24 mouse cellular contexts compared by ENCODE assay signal in genomic region chr2:111182068-111182467, GRCm38 (mm10). TPM values are rescaled to one million over a fixed set of nuclear protein-coding genes. Genes with fewer than 3 reads are reported as not detected.
"Had no signal": no experiment of that assay in that cellular context is flagged by ENCODE, and none has a peak within 500 bp of the region (broad histone marks: within the 10 kb centered on the region; RNA-seq: fewer than 3 reads in every experiment).

No protein-coding gene starts in this region.

- H3K27ac ChIP-seq: midbrain, embryonic 10.5 days; neural tube, embryonic 13.5 days; neural tube, embryonic 15.5 days had no signal

- H3K27me3 ChIP-seq: neural tube, embryonic 13.5 days; neural tube, embryonic 15.5 days had no signal

- H3K9ac ChIP-seq: lung, embryonic 14.5 days; neural tube, embryonic 13.5 days; neural tube, embryonic 15.5 days had no signal

- H3K9me3 ChIP-seq: midbrain, embryonic 10.5 days; neural tube, embryonic 13.5 days; neural tube, embryonic 15.5 days had no signal

- H3K36me3 ChIP-seq: midbrain, embryonic 10.5 days; neural tube, embryonic 13.5 days; neural tube, embryonic 15.5 days had no signal

- H3K4me3 ChIP-seq: midbrain, embryonic 10.5 days; myocyte; neural tube, embryonic 13.5 days; neural tube, embryonic 15.5 days had no signal

- H3K4me1 ChIP-seq: midbrain, embryonic 10.5 days; neural tube, embryonic 13.5 days; neural tube, embryonic 15.5 days had no signal

- H3K4me2 ChIP-seq: lung, embryonic 14.5 days; neural tube, embryonic 13.5 days; neural tube, embryonic 15.5 days had no signal

- ATAC-seq: midbrain, embryonic 16.5 days had no signal

- DNase-seq: lung, adult 18-20 months; lung, embryonic 14.5 days; lung, postnatal 10 days; lung, postnatal 4 days; midbrain, embryonic 14.5 days; retina, postnatal 1 day; right cerebral cortex, adult 18-20 months; right cerebral cortex, postnatal 25 days; right cerebral cortex, postnatal 4 days; spleen, adult 18-20 months; thymus, adult 18-20 months; thymus, postnatal 14 days; thymus, postnatal 36 days had no signal

RNA-seq across cellular contexts. Expression of gene Gm15130, which starts 29.3 kb away (rescaled TPM):
- polyA plus RNA-seq: lung, embryonic 14.5 days; lung, embryonic 16.5 days; midbrain, embryonic 10.5 days; midbrain, embryonic 14.5 days; midbrain, embryonic 16.5 days; myocyte; neural tube, embryonic 11.5 days; neural tube, embryonic 13.5 days; neural tube, embryonic 15.5 days; small intestine, adult 2 months; stomach, embryonic 14.5 days; stomach, embryonic 16.5 days; thymus, postnatal 0 days had no signal

RNA-seq across cellular contexts. Expression of gene 4930430A15Rik, which starts 47.3 kb away (rescaled TPM):
- polyA plus RNA-seq: lung, embryonic 14.5 days; lung, embryonic 16.5 days; midbrain, embryonic 10.5 days; midbrain, embryonic 14.5 days; midbrain, embryonic 16.5 days; myocyte; neural tube, embryonic 11.5 days; neural tube, embryonic 13.5 days; neural tube, embryonic 15.5 days; small intestine, adult 2 months; stomach, embryonic 14.5 days; stomach, embryonic 16.5 days; thymus, postnatal 0 days had no signal

RNA-seq across cellular contexts. Expression of gene Olfr1275, which starts 53.0 kb away (rescaled TPM):
- polyA plus RNA-seq: lung, embryonic 14.5 days; lung, embryonic 16.5 days; midbrain, embryonic 10.5 days; midbrain, embryonic 14.5 days; midbrain, embryonic 16.5 days; myocyte; neural tube, embryonic 11.5 days; neural tube, embryonic 13.5 days; neural tube, embryonic 15.5 days; small intestine, adult 2 months; stomach, embryonic 14.5 days; stomach, embryonic 16.5 days; thymus, postnatal 0 days had no signal
